Mouse (Mus musculus): ENCODE measurements at regions not wholly inside any gene's neighbourhood (a gene's known extent, or its start where the extent isn't known, plus 50 kb on each side); places are given as distances from the start of the nearest gene placed in this dataset.

- DNase-seq (ENCODE audit: low read depth, low spot score) = no peak
Measured at GRCm38 (mm10) chr14:114857689-114858088, 234.3 kb upstream of the Gpc5 start.

GRCm38 (mm10) chr14:114863585-114863984 lies 228.4 kb upstream of the Gpc5 start:
- peak; percentile 32 for DNase-seq (ENCODE audit: low read depth, low spot score)

- no peak for DNase-seq (ENCODE audit: low read depth, low spot score)
Measured at GRCm38 (mm10) chr14:114864102-114864501, 227.9 kb upstream of the Gpc5 start.

GRCm38 (mm10) chr14:114869233-114869632 lies 222.8 kb upstream of the Gpc5 start:
- no peak for DNase-seq (ENCODE audit: low read depth, low spot score)

GRCm38 (mm10) chr14:114875101-114875500 lies 216.9 kb upstream of the Gpc5 start:
- no peak for DNase-seq (ENCODE audit: low read depth, low spot score)

GRCm38 (mm10) chr14:114876427-114876826 lies 215.6 kb upstream of the Gpc5 start:
- DNase-seq (ENCODE audit: low read depth, low spot score) = no peak

- DNase-seq (ENCODE audit: low read depth, low spot score) = no peak
Measured at GRCm38 (mm10) chr14:114877477-114877876, 214.5 kb upstream of the Gpc5 start.

- no peak for DNase-seq (ENCODE audit: low read depth, low spot score)
Measured at GRCm38 (mm10) chr14:114880291-114880690, 211.7 kb upstream of the Gpc5 start.

- DNase-seq (ENCODE audit: low read depth, low spot score) = no peak
Measured at GRCm38 (mm10) chr14:114904109-114904508, 187.9 kb upstream of the Gpc5 start.

GRCm38 (mm10) chr14:114912271-114912670 lies 179.7 kb upstream of the Gpc5 start:
- DNase-seq (ENCODE audit: low read depth, low spot score) = no peak

GRCm38 (mm10) chr14:114913238-114913637 lies 178.8 kb upstream of the Gpc5 start:
- DNase-seq (ENCODE audit: low read depth, low spot score) = peak; percentile 49

- no peak for DNase-seq (ENCODE audit: low read depth, low spot score)
Measured at GRCm38 (mm10) chr14:114945744-114946143, 146.3 kb upstream of the Gpc5 start.

GRCm38 (mm10) chr14:114946321-114946720 lies 145.7 kb upstream of the Gpc5 start:
- no peak for DNase-seq (ENCODE audit: low read depth, low spot score)

- DNase-seq (ENCODE audit: low read depth, low spot score) = no peak
Measured at GRCm38 (mm10) chr14:114948341-114949155, 143.5 kb upstream of the Gpc5 start.

GRCm38 (mm10) chr14:114949156-114949496 lies 142.9 kb upstream of the Gpc5 start:
- no peak for DNase-seq (ENCODE audit: low read depth, low spot score)

GRCm38 (mm10) chr14:114952280-114952679 lies 139.7 kb upstream of the Gpc5 start:
- no peak for DNase-seq (ENCODE audit: low read depth, low spot score)

- DNase-seq (ENCODE audit: low read depth, low spot score) = no peak
Measured at GRCm38 (mm10) chr14:114953070-114953665, 138.8 kb upstream of the Gpc5 start.

- DNase-seq (ENCODE audit: low read depth, low spot score) = no peak
Measured at GRCm38 (mm10) chr14:114954287-114954686, 137.7 kb upstream of the Gpc5 start.

GRCm38 (mm10) chr14:114955572-114955971 lies 136.4 kb upstream of the Gpc5 start:
- no peak for DNase-seq (ENCODE audit: low read depth, low spot score)

GRCm38 (mm10) chr14:114960273-114960672 lies 131.7 kb upstream of the Gpc5 start:
- DNase-seq (ENCODE audit: low read depth, low spot score) = no peak

- DNase-seq (ENCODE audit: low read depth, low spot score) = no peak
Measured at GRCm38 (mm10) chr14:114965941-114966340, 126.1 kb upstream of the Gpc5 start.

GRCm38 (mm10) chr14:114969020-114969419 lies 123.0 kb upstream of the Gpc5 start:
- DNase-seq (ENCODE audit: low read depth, low spot score) = peak; percentile 36

GRCm38 (mm10) chr14:114981120-114981519 lies 110.9 kb upstream of the Gpc5 start:
- DNase-seq (ENCODE audit: low read depth, low spot score) = no peak
